Mouse (Mus musculus) erythroid progenitor cell, adult 5-6 weeks (primary cell): Measurements from ENCODE around the gene Abca2. TPM values are rescaled to one million over a fixed set of nuclear protein-coding genes. Genes with fewer than 3 reads are reported as not detected.
A peak's percentile ranks its signal among the peaks of the same experiment; 100 is the strongest.
"Not testable (repeated sequence)": the region's sequence is repeated elsewhere in the genome, so short reads cannot be mapped to it uniquely, and the experiment has no call there.

Source experiments
- ATAC-seq: replicated peaks from 2 replicates; pipeline ENCODE4 v1.8.0; 2016; ENCODE audit warnings: moderate number of reproducible peaks, mild to moderate bottlenecking, moderate TSS enrichment, inconsistent platforms; ENCODE audit not compliant: poor library complexity, low FRiP score, severe bottlenecking
- total RNA-seq, 2 experiments: library from RNA; stranded (forward) in 1 of 2; stranded (reverse) in 1 of 2; fragments of 150-400 nt in 1 of 2; fragments of 186-747, 209-891 nt in 1 of 2; gene quantifications; 2 replicates each; pipeline versions ENCODE4 v1.2.3 to v1.2.4; 2015 to 2017; ENCODE audit warnings: low replicate concordance in 2 of 2

The Abca2 gene
- total RNA-seq (2015; ENCODE audit: low replicate concordance) (5.0 and 5.8 TPM in 2 replicates), total RNA-seq (2017; ENCODE audit: low replicate concordance) (1.3 and 2.4 TPM in 2 replicates)

DNA sequence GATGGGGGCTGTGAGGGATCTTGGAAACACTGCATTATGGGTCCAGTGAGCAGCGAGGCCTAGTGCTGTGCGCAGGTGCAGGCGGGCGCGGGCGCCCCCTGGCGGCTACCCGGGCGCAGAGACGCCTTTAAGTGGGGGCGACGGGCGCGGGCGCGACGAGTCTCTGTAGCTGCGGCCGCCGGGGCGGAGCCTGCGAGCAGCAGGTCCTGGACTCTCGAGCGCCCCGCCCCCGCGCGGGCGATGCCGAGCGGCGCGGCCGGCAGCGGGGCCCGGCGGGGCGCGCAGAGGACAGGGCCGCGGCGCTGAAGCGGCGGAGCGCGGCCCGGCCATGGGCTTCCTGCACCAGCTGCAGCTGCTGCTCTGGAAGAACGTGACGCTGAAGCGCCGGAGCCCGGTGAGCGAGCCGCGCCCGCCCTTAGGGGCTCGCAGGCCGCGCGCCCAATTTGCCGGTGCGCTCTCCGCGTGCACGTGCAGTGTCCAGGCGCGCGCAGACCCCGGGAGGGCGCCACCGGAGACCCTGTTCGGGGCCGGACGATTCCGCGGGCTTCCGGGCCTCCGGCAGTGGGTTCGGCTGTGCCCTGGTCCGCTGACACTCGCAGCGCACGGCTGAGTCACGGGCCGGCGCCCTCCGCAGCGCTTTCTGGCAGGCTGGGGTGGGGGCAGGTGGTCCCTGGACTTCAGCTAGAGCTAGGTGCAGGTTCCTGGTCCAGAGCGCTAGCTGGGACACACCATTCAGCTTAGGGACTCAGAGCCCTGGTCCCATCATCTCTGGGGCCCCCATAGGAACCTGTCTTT, at the start of gene Abca2:
Abca2 (plus strand) TSS at position 262 of the 795 bp plus-strand sequence.
- peak; percentile 82 for ATAC-seq

DNA sequence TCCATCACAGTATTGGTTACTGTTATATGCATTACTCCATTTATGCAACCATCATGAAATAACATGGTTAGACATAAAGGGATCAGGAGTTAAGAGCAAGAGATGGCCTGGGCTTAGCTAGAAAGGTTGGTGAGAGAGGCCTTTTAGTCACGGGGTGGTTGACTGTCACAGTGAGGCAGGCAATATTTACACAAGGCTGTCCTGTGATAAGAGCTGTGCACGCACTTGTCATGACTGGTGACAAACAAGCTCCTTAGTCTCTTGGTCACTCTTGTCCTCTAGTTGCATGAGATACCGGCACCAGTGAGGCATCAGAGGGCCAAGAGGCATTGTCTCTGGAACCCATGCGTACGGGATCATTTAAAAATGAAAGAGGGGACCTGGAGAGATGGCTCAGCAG, 44.0 kb upstream of the Abca2 start:
- ATAC-seq, result no peak

DNA sequence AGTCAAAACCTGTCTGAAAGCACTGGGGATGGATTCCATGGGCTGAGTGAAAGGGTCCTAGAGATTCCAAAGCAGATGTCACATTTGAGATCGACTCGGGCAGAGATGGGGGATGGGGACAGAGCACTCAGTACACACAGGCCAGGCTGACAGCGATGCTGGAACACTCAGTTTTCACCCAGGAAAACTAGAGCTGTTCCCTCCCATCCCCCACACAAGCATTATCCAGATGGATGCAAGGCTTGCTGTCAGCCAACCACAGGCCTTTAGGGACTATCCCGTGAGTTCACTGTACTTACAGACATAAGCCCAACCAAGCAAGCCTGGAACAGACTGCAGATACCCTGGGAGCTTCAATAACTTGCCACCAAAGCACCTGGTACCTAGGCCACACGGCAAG, 37.2 kb upstream of the Abca2 start:
- no peak for ATAC-seq

DNA sequence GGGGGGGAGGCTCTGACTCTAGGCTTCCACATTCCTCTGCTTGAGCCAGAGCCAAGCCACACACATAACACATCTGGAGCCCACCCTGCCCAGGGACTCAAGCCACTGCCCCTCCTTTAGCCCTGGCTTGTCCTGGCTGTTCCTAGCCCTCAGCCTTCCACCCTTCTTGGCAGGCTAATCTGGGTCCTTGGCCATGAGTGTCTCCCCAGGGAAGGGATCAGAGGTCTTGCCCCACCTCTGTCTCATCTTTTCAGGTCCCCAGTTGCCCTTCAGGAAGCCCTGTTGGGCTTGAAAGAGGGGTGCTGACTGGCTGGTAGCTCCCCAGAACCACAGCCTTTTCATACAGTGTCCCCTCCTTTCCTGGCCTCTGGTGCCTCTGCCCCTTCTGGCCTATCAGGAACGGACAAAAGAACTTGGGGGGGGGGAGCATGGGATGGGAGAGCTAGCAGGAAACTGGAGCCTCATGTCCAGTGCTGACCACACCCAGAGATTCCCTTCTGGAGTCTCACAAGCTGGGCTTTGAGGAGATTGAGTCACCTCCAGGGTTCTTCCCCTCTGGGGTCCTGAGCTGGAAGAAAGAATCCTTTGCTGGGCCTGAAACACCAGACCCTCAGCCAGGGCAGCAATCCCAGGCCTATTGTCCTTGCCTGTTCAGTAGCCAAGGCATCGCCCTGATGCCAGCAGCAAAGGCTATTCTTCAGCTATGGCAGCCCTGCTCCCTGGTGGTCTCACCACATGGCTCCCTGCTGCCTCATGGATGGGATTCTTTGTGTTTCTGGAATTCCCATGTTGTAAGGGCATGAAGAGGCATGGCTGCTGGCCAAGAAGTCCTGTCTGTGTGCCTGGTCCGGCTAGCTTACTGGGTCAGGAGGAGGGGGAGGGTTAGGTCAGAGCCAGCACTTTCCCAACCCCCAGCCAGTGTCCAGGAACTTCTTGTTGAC, 34.0 kb upstream of the Abca2 start:
- no peak for ATAC-seq

DNA sequence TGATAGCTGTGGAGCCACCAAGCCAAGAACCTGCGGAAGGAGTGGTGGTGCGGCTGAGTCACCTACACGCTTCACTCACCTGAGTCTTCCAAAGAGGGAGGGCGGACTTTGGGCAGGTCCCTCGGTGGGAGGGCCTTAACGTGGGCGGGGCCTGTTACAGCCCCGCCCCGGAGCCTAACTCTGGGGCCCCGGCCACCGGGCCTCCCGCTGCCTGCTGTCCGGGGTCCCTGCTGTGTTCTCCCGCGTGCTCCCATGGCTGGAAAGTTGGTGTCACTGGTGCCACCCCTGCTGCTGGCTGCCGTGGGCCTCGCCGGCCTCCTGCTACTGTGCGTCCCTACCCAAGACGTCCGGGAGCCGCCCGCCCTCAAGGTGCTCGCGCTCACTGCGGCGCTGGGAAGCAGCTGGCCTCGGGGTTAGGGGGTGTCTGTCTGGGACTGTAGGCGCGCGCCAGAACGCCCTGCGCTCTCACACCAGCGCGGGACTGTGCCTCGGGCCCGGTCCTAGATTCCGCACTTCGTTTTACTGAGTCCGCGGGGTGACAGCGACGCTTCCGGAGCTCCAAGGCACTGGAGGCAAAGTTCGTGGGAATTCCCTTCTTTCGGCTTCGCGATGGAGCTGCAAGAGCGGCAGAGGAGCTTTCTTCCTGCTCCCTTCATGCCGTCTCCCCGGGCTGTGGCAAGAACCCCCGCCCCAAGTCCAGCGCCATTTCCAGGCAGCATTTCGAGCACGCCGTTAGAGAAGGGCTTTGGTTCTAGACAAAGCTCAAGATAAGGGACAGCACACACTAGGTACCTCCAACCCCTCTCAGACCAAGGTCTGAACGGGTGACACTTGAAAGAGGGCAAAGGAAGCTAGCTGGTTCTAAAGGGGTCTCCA, 32.5 kb upstream of the Abca2 start, which contains the start of gene Entpd2:
Entpd2 (plus strand) TSS at position 154 of the 876 bp plus-strand sequence.
- ATAC-seq, result no peak

DNA sequence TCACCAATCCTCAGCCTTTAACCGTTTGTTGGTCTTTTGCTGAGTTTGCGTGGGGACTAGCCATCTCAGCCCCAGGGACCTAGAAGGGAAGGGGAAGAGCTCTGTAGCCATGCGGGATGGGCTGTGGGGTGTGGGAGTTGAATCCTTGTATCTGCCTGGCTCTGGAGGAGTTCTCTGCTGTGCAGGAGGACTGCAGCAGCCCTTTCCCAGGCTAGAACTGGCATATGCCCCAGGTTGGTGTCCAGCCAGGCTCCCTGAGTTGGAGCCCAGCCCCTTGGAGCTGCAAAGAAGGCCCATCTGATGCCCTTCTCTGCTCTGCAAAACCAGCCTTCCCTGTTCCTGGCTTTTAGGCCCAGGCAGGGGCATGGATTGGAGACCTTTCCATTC, 31.9 kb upstream of the Abca2 start:
- ATAC-seq, result no peak

DNA sequence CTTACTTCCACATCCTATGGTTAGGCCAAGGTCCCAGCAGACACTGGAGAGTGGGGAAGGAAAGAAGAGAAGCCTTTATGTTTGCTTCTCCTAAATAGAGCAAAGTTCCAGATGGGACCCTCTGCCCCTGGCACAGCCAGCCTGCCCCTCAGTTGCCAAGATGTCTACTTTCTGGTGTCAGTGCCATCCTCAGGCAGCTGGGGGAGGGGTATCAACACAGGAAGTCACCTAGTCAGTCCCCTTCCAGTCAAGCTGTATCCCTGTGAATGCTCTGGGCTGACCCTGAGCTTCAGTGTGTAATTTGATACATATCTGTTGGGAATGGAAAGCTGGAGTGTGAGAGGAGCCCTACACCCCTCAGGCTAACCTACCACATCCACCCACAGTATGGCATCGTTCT, 31.5 kb upstream of the Abca2 start:
- ATAC-seq, result no peak

DNA sequence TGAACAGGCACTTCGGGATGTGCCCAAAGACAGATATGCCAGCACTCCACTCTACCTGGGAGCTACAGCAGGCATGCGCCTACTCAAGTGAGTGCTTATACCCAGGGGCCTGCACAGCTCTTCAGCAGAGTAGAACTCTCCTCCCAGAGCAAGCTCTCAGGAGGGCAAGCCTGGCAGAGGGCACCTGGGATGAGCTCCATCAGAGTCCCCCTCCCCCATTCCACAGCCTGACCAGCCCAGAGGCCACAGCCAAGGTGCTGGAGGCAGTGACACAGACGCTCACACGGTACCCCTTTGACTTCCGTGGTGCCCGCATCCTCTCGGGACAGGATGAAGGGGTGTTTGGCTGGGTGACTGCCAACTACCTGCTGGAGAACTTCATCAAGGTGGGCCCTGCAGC, 30.4 kb upstream of the Abca2 start:
- ATAC-seq, result no peak

DNA sequence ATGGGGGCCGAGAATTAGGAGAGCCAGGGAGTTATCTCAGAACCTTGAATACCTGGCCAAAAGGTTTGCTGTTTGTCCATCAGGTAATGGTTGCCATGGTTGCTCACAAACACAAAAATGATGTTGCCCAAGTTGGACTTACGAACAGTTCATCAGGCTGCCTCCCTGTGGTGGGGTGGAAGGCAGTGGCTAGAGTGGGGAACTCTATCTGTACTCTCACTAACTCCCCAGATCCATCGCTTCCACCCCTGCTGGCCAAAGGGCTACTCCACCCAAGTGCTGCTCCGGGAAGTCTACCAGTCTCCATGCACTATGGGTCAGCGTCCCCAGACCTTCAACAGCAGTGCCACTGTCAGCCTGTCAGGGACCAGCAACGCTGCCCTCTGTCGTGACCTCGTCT, 29.5 kb upstream of the Abca2 start, which contains the start of gene Npdc1:
Npdc1 (plus strand) TSS at position 301 of the 400 bp plus-strand sequence.
- ATAC-seq, result no peak

DNA sequence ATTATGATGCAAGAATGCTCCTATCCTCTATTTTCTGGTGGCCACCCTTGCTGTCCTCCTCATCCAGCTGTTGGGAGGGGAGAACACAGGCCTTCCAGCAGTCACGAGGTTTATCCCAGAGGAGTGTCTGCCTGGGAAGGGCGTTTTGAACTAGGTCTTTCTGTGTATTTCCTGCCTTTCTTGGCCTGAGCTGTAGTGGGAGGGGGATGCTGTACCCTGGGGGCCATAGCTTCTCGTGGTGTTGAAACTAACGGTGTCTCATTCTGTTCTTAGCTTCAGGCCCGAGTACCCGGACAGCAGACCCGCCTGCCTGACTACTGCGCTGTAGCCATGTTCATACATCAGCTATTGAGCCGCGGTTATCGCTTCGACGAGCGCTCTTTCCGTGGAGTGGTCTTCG, 28.2 kb upstream of the Abca2 start:
- no peak for ATAC-seq

DNA sequence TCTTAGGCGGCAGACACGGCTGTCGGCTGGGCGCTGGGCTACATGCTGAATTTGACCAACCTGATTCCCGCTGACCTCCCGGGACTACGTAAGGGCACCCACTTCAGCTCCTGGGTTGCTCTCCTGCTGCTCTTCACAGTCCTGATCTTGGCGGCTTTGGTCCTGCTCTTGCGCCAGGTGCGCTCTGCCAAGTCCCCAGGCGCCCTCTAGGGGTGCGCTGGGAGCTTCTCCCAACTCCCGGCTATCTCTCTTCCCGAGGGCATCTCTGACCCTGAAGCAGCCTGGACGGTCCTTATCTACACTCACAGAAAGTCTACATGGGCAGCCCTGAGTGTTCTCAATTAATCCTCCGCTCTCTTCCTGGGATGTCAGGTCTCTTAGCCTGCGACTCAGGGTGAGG, 27.7 kb upstream of the Abca2 start:
- no peak for ATAC-seq

DNA sequence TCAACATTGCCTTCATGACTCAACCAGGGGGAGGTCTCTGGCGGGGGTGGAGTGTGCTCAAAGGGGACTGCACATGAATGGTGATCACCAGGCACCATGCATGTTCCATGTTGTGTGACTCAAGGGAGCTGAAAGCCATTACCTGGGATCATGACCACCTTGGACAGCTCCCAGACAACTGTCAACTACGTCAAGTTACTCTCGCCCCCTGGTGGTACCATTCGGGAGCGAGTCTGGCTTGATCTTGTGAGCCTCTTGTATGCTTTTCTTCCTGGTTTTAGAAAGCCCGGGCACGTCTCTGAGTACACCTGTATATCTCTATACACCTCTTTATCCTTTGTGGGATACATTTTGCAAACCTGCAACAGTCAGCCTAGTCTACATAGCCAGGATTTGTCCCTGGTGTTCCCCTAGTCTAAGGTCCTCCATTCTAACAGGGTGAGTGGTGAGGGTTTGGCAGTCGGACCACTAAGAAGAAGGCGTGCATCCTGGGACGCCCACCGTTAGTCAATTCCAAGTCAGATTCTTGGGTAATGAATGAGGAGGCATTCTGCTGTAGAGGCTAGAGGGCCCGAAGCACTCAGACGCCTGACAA, 26.0 kb upstream of the Abca2 start:
- no peak for ATAC-seq

DNA sequence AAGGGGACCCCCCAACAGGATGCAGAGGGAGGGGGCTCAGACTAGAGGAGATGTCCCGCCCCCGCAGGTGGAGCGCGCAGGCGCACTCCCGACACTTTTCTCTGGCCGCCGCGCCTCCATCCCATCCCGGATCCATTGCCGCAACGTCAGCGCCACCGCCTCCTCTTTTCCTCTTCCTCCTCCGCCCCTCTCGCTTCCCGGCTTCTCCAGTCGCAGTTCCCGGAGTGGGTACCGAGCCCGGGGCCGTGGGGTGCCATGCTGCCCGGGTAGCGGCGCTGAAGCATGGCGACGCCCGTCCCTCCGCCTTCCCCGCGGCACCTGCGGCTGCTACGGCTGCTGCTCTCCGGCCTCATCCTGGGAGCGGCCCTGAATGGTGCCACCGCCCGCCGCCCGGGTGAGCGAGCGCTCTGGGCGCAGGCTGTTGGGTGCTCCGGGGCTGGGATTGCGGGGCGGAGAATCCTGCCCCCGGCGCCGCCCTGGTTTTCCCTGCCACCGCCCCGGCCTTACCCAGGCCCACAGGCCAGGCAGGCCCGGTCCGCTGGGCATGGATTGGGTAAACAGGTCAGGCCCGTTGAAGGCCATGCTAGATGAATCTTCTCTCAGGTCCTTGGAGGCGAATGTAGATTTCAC, 25.4 kb upstream of the Abca2 start:
- ATAC-seq, result no peak

DNA sequence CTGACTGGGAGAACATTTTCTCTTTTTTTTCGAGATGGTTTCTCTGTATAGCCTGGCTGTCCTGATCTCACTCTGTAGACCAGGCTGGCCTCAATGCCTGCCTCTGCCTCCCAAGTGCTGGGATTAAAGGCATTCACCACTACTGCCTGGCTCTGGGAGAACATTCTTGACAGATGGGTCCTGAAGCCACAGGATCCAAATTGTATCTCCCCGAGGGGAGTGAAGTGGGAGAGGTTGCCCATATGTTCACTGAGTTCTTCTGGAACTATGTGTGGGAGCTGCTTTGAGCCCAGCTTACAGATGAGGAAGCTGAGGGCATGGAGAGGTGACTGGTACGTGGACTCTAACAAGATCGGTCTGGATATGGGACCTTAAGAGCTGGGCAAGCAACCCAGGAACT, 24.5 kb upstream of the Abca2 start:
- no peak for ATAC-seq

DNA sequence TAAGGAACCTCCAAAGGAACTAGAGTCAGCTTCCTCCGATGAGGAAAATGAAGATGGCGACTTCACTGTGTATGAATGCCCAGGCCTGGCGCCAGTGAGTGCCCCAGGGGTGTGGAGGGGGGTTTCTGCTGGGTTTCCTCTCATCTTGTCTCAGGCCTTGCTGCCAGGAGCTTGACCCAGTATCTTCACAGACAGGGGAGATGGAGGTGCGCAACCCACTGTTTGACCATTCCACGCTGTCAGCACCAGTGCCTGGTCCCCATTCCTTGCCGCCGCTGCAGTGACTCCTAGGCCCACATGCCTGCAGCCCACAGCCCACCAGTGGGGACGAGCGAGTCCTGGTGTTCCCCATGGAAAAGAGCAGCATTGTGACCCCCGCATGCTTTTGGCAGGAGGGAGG, 19.6 kb upstream of the Abca2 start:
- ATAC-seq, result no peak

DNA sequence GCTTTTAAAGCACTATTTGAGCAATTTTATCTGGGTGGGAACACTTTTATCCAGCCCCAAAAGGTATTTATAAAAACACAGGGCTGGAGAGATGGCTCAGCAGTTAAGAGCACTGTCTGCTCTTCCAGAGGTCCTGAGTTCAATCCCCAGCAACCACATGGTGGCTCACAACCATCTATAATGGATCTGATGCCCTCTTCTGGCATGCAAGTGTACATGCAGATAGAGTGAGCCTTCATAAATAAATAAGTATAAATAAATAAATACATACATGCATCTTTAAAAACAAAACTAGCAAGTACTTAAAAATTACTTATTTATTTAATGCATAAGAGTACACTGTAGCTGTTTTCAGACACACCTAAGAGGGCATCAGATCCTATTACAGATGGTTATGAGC, 15.1 kb upstream of the Abca2 start:
- ATAC-seq, result not testable (repeated sequence)

DNA sequence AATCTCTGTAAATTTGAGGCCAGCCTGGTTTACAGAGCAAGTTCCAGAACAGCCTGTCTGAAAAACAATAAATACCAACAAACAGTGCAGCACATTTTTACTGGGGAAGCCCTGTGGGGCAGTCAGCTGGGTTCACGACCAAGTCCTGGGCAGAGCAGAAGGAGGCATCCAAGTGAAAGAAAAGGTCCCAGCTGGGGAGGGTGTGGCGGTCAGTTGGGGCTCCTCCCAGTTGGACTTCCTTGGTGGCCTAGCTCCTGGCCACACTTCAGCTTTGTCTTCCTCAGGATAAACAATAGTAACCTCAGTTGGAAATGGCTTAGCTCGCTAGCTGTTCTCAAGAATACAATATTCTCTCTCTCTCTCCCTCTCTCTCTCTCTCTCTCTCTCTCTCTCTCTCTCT, 11.1 kb upstream of the Abca2 start:
- ATAC-seq, result no peak

DNA sequence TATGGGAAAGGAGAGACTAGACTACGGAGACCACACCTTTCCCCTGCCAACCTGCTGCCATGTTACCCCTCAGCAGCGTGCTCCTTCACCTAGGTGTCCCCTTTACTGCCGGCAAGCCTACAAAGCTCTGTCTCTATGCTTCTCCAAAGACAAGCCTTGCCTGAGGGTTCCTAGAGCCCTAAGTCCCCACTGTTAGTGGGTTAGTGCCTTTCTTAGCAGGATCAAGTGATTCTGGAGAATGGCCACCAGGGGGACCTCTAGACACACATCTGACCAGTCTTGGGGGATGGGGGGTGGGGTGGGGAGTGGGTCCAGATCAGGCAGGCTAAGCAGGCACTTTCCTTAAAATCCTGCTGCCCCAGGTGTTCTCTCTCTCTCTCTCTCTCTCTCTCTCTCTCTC, 6.6 kb upstream of the Abca2 start:
- no peak for ATAC-seq
